Mouse (Mus musculus) granulocyte monocyte progenitor cell, adult 5-6 weeks (primary cell): ENCODE data around the gene Slc7a11. TPM values are rescaled to one million over a fixed set of nuclear protein-coding genes. Genes with fewer than 3 reads are reported as not detected.

Source experiments
- ATAC-seq: replicated peaks from 2 replicates; pipeline ENCODE4 v1.8.0; 2016; ENCODE audit warnings: mild to moderate bottlenecking, moderate TSS enrichment, inconsistent platforms; ENCODE audit not compliant: poor library complexity, severe bottlenecking
- total RNA-seq, 2 experiments: library from RNA; stranded (forward) in 1 of 2; stranded (reverse) in 1 of 2; fragments of 200-712, 200-1000 nt in 1 of 2; fragments of >200 nt in 1 of 2; fragmentation: Nextera tagmentation in 1 of 2; gene quantifications; 2 replicates each; pipeline ENCODE4 v1.2.3; 2014 to 2017

Gene Slc7a11
- 0.49 TPM in 1 of 2 replicates, not detected in the other for total RNA-seq (2014; fragmentation: Nextera tagmentation)
- 1.5 and 2.4 TPM in 2 replicates for total RNA-seq (2017)

GRCm38 (mm10) chr3:50443421-50443916 is at the start of gene Slc7a11:
TSS of gene Slc7a11 (minus strand) at chr3:50443614.
- peak; percentile 90 for ATAC-seq

- no peak for ATAC-seq
Observed at GRCm38 (mm10) chr3:50491678-50492077, 48.3 kb upstream of the Slc7a11 start.

- no peak for ATAC-seq
Observed at GRCm38 (mm10) chr3:50484076-50484475, 40.7 kb upstream of the Slc7a11 start.

- ATAC-seq = no peak
Observed at GRCm38 (mm10) chr3:50462223-50462622, 18.8 kb upstream of the Slc7a11 start.

GRCm38 (mm10) chr3:50457136-50457535 is 13.7 kb upstream of the Slc7a11 start:
- no peak for ATAC-seq

GRCm38 (mm10) chr3:50456564-50456963 is 13.2 kb upstream of the Slc7a11 start:
- no peak for ATAC-seq

- ATAC-seq = no peak
Observed at GRCm38 (mm10) chr3:50456023-50456422, 12.6 kb upstream of the Slc7a11 start.

- no peak for ATAC-seq
Observed at GRCm38 (mm10) chr3:50445050-50445775, 1.8 kb upstream of the Slc7a11 start.

- no peak for ATAC-seq
Observed at GRCm38 (mm10) chr3:50443942-50444341, 528 bp upstream of the Slc7a11 start.

- ATAC-seq = no peak
Observed at GRCm38 (mm10) chr3:50442341-50443292, 797 bp downstream of the Slc7a11 start.

GRCm38 (mm10) chr3:50441330-50441729 is 2.1 kb downstream of the Slc7a11 start:
- ATAC-seq = no peak

- no peak for ATAC-seq
Observed at GRCm38 (mm10) chr3:50440409-50440808, 3.0 kb downstream of the Slc7a11 start.

GRCm38 (mm10) chr3:50439429-50439828 is 4.0 kb downstream of the Slc7a11 start:
- no peak for ATAC-seq

GRCm38 (mm10) chr3:50438520-50439253 is 4.7 kb downstream of the Slc7a11 start:
- ATAC-seq = peak; percentile 48

- ATAC-seq = peak; percentile 78
Observed at GRCm38 (mm10) chr3:50438081-50438480, 5.3 kb downstream of the Slc7a11 start.

GRCm38 (mm10) chr3:50436409-50436808 is 7.0 kb downstream of the Slc7a11 start:
- ATAC-seq = peak; percentile 68

- ATAC-seq = no peak
Observed at GRCm38 (mm10) chr3:50433831-50434230, 9.6 kb downstream of the Slc7a11 start.

- no peak for ATAC-seq
Observed at GRCm38 (mm10) chr3:50430811-50431210, 12.6 kb downstream of the Slc7a11 start.

- no peak for ATAC-seq
Observed at GRCm38 (mm10) chr3:50421480-50422277, 21.7 kb downstream of the Slc7a11 start.
